ENCODE assay signal across 10 mouse cellular contexts in genomic region chr3:125678924-125679323, GRCm38 (mm10).
A peak's percentile ranks its signal among the peaks of the same experiment; 100 is the strongest.
DNase-seq lines count a peak whose midpoint lies in the region; ATAC-seq lines count a peak whose summit lies in the region.
"Had no signal": no experiment of that assay in that cellular context is flagged by ENCODE, and none has a peak within 500 bp of the region (broad histone marks: within the 10 kb centered on the region; RNA-seq: fewer than 3 reads in every experiment).

No protein-coding gene starts in this region.

- H3K27me3 ChIP-seq in forebrain, embryonic 14.5 days (replicated peaks; ENCODE audit: control insufficient read depth, insufficient read depth, low read length): no peaks in the 10 kb centered on the region
- H3K27me3 ChIP-seq: megakaryocyte, embryonic 14.5 days had no signal

- DNase-seq in layer of hippocampus, adult 11-12 months (ENCODE audit: low spot score): peak; percentile 6
- DNase-seq in layer of hippocampus, postnatal 25 days (ENCODE audit: extremely low spot score in 1 of 2, low spot score in 1 of 2): no peak
- peak; percentile 67 for DNase-seq in forebrain, embryonic 14.5 days (ENCODE audit: low spot score)
- DNase-seq in left cerebral cortex, postnatal 14 days (ENCODE audit: low spot score in 2 of 2): peak; percentile 2 to 12
- DNase-seq in retina, postnatal 7 days (ENCODE audit: low read depth, low spot score): peak; percentile 6
- no peak for DNase-seq in thymus, postnatal 10 days (ENCODE audit: low spot score in 2 of 2)
- no peak for DNase-seq in ovary, postnatal 36 days (ENCODE audit: low spot score)

- no peak overlapping the region for H3K4me3 ChIP-seq in forebrain, embryonic 14.5 days (ENCODE audit: low read depth, low read length)
- H3K4me3 ChIP-seq: megakaryocyte, embryonic 14.5 days had no signal

- H3K9me3 ChIP-seq in forebrain, embryonic 14.5 days (replicated peaks; ENCODE audit: control insufficient read depth, low read length): no peaks in the 10 kb centered on the region
- H3K9me3 ChIP-seq: G1E had no signal

- peak overlapping the region; percentile 37 for H3K4me2 ChIP-seq in forebrain, embryonic 14.5 days (ENCODE audit: low read length)

- intact Hi-C loops in left cerebral cortex, postnatal 14 days (cut with DNase I): no loop called here

- 38% methylated on average over 9 of the region's 9 CpGs for WGBS in forebrain, embryonic 14.5 days

- no peak overlapping the region for H3K27ac ChIP-seq in forebrain, embryonic 14.5 days (ENCODE audit: low read depth, low read length)

- no peaks in the 10 kb centered on the region for H3K36me3 ChIP-seq in forebrain, embryonic 14.5 days (ENCODE audit: control insufficient read depth, insufficient read depth, low read length)
- H3K36me3 ChIP-seq: G1E had no signal

- 0 out of 2 replicates have a peak, but pooled peaks cover 3% of the 10 kb centered on the region for H3K4me1 ChIP-seq in forebrain, embryonic 14.5 days (ENCODE audit: control insufficient read depth, insufficient read depth, low read length)
- H3K4me1 ChIP-seq: megakaryocyte, embryonic 14.5 days had no signal

- no peak overlapping the region; the same call in 1 of the 2 replicates for H3K9ac ChIP-seq in forebrain, embryonic 14.5 days (ENCODE audit: low read length)

- peak; percentile 90 for ATAC-seq in forebrain, embryonic 14.5 days
- ATAC-seq in megakaryocyte-erythroid progenitor cell, adult 5-6 weeks (replicated peaks; ENCODE audit: low FRiP score, low TSS enrichment, poor library complexity, severe bottlenecking): no peak

Comparison
In these comparisons a context has a peak if more than half of its experiments do, and no peak if none do; other contexts are left out.
1. DNase-seq: peak in layer of hippocampus, adult 11-12 months (single experiment), forebrain, embryonic 14.5 days (single experiment), left cerebral cortex, postnatal 14 days (2 of 2) and retina, postnatal 7 days (single experiment); none in layer of hippocampus, postnatal 25 days (0 of 2), thymus, postnatal 10 days (0 of 2) and ovary, postnatal 36 days (single experiment).